Mouse (Mus musculus) liver, embryonic 14.5 days (tissue): ENCODE data around the gene Wnk2. TPM values are rescaled to one million over a fixed set of nuclear protein-coding genes. Genes with fewer than 3 reads are reported as not detected.

Experiments
- ATAC-seq: fragments of 200-750 bp; cut with Nextera tagmentation; 2 replicates; pipeline ENCODE4 v1.8.0; 2017; ENCODE audit warnings: moderate number of reproducible peaks, mild to moderate bottlenecking, moderate library complexity; ENCODE audit not compliant: insufficient read depth
- DNase-seq, 3 experiments: peaks; one replicate each; pipeline ENCODE4 v3.0.0-alpha.2; 2012 to 2013; ENCODE audit warnings: low read depth in 3 of 3, low spot score in 3 of 3
- H3K27ac ChIP-seq: fragments of 300-500 bp; sonication (generic); 2 replicates; pipeline ENCODE4 v1.5.1; 2014; ENCODE audit warnings: moderate library complexity, mild to moderate bottlenecking, control low read depth, inconsistent platforms
- H3K27me3 ChIP-seq: fragments of 300-500 bp; sonication (generic); 2 replicates; pipeline ENCODE4 v1.6.1; 2014; ENCODE audit warnings: mild to moderate bottlenecking, low read length, moderate library complexity; ENCODE audit not compliant: control insufficient read depth, insufficient read depth
- H3K36me3 ChIP-seq: fragments of 300-500 bp; sonication (generic); replicated peaks from 2 replicates; pipeline ENCODE4 v1.6.1; 2014; ENCODE audit warnings: low read depth; ENCODE audit not compliant: control insufficient read depth, insufficient read depth
- H3K4me1 ChIP-seq, 2 experiments: fragments of 200-500 bp in 1 of 2; fragments of 300-500 bp in 1 of 2; sonication (generic) in 1 of 2; replicated peaks; 2 replicates each; pipeline ENCODE4 v1.6.1; 2012 to 2014; ENCODE audit warnings: antibody characterized with exemption in 1 of 2, inconsistent platforms in 1 of 2, low read length in 1 of 2; ENCODE audit not compliant: control insufficient read depth in 2 of 2, insufficient read depth in 2 of 2
- H3K4me2 ChIP-seq: fragments of 300-500 bp; sonication (generic); 2 replicates; pipeline ENCODE4 v1.6.1; 2014; ENCODE audit warnings: low read depth, mild to moderate bottlenecking, control low read depth, moderate library complexity
- H3K4me3 ChIP-seq, 2 experiments: fragments of 200-500 bp in 1 of 2; fragments of 300-500 bp in 1 of 2; sonication (generic) in 1 of 2; 2 replicates each; pipeline ENCODE4 v1.5.1; 2012 to 2014; ENCODE audit warnings: low read depth in 2 of 2, low read length in 2 of 2, mild to moderate bottlenecking in 2 of 2, control low read depth in 1 of 2, inconsistent platforms in 1 of 2, moderate library complexity in 1 of 2; ENCODE audit not compliant: insufficient read depth in 1 of 2
- H3K9ac ChIP-seq: fragments of 300-500 bp; sonication (generic); replicated peaks from 2 replicates; pipeline ENCODE4 v1.6.1; 2014; ENCODE audit warnings: mild to moderate bottlenecking, control low read depth, moderate library complexity
- H3K9me3 ChIP-seq: fragments of 300-500 bp; sonication (generic); 2 replicates; pipeline ENCODE4 v1.6.1; 2016; ENCODE audit warnings: low read length, mixed read lengths; ENCODE audit not compliant: control insufficient read depth
- CTCF ChIP-seq: IDR thresholded peaks from 2 replicates; pipeline ENCODE4 v1.5.1; 2016; ENCODE audit warnings: antibody characterized with exemption, low read depth, control low read depth
- EP300 ChIP-seq: IDR thresholded peaks from 2 replicates; pipeline ENCODE4 v1.6.1; 2016; ENCODE audit warnings: antibody characterized with exemption, low read depth
- WGBS: fragments of 180-500 bp; shearing (Covaris S2); extraction: QIAGEN DNeasy Blood & Tissue Kit; methylation state at CpG from one replicate; pipeline ENCODE4 v1.1.7; 2014; ENCODE audit not compliant: insufficient replicate concordance; 5-methylcytosine and 5-hydroxymethylcytosine counted together
- polyA plus RNA-seq, 2 experiments: library from polyadenylated mRNA; depleted of rRNA in 1 of 2; stranded (reverse) in 1 of 2; unstranded in 1 of 2; fragments of >200 nt; fragmentation: Nextera tagmentation in 1 of 2; extraction: Ambion mirVana in 1 of 2; gene quantifications; 2 replicates each; pipeline versions ENCODE4 v1.2.1 to v1.2.3; 2012 to 2014

Wnk2 gene
- polyA plus RNA-seq, 2 experiments = 0.05 to 0.13 TPM

GRCm38 (mm10) chr13:49036928-49037574, 110.8 kb downstream of the Wnk2 start:
- TF ChIP-seq EP300 = no peak
- no peak for TF ChIP-seq CTCF
- no peak overlapping the region for H3K4me2 ChIP-seq
- no peak overlapping the region for H3K4me3 ChIP-seq
- H3K27ac ChIP-seq = no peak overlapping the region
- H3K9ac ChIP-seq = no peak overlapping the region
- DNase-seq (no peak), ATAC-seq (no peak)
- H3K4me1 ChIP-seq = no peaks in the 10 kb centered on the region
- H3K27me3 ChIP-seq = no peaks in the 10 kb centered on the region
- WGBS = 54% methylated on average over 7 of the region's 7 CpGs
- no peaks in the 10 kb centered on the region for H3K9me3 ChIP-seq
- H3K36me3 ChIP-seq = no peaks in the 10 kb centered on the region

- ATAC-seq = no peak
- H3K9me3 ChIP-seq = no peaks in the 10 kb centered on the region
Measured at GRCm38 (mm10) chr13:49036436-49036835, 111.4 kb downstream of the Wnk2 start.

GRCm38 (mm10) chr13:49031029-49031428, 116.8 kb downstream of the Wnk2 start:
- Histone ChIP-seq H3K9me3 (no peaks in the 10 kb centered on the region), H3K4me3 (no peak overlapping the region), H3K4me2 (no peak overlapping the region), H3K27ac (no peak overlapping the region), H3K27me3 (no peaks in the 10 kb centered on the region), H3K36me3 (no peaks in the 10 kb centered on the region), H3K4me1 (0 out of 4 replicates have a peak, but pooled peaks cover 0 to 2% of the 10 kb centered on the region in 2 experiments), H3K9ac (no peak overlapping the region)
- no peak for ATAC-seq
- TF ChIP-seq CTCF (no peak), EP300 (no peak)
- WGBS = 49% methylated on average over 2 of the region's 2 CpGs
- no peak for DNase-seq

More at GRCm38 (mm10) chr13:49036436-49036835, 111.4 kb downstream of the Wnk2 start:
- no peak overlapping the region for H3K9ac ChIP-seq
- H3K4me1 ChIP-seq = no peaks in the 10 kb centered on the region
- H3K4me3 ChIP-seq = no peak overlapping the region
- no peaks in the 10 kb centered on the region for H3K36me3 ChIP-seq
- 64% methylated on average over 4 of the region's 4 CpGs for WGBS
- no peaks in the 10 kb centered on the region for H3K27me3 ChIP-seq
- no peak overlapping the region for H3K4me2 ChIP-seq
- no peak for DNase-seq
- TF ChIP-seq CTCF (no peak), EP300 (no peak)
- no peak overlapping the region for H3K27ac ChIP-seq

- Histone ChIP-seq H3K27ac (no peak overlapping the region), H3K4me1 (peaks cover 3 to 13% of the 10 kb centered on the region in 2 experiments; a peak in 3 of 4 replicates), H3K9ac (no peak overlapping the region), H3K4me2 (no peak overlapping the region), H3K36me3 (no peaks in the 10 kb centered on the region), H3K9me3 (no peaks in the 10 kb centered on the region), H3K4me3 (no peak overlapping the region), H3K27me3 (no peaks in the 10 kb centered on the region)
- WGBS = 38% methylated on average over 8 of the region's 8 CpGs
- no peak for ATAC-seq
- DNase-seq = no peak
- TF ChIP-seq EP300 (no peak), CTCF (no peak)
Measured at GRCm38 (mm10) chr13:49028757-49029539, 118.9 kb downstream of the Wnk2 start.

GRCm38 (mm10) chr13:49027057-49027456, 120.8 kb downstream of the Wnk2 start:
- ATAC-seq = no peak
- H3K4me2 ChIP-seq = no peak overlapping the region
- DNase-seq = no peak
- no peak overlapping the region for H3K27ac ChIP-seq
- no peak overlapping the region for H3K9ac ChIP-seq
- H3K27me3 ChIP-seq = no peaks in the 10 kb centered on the region
- 69% methylated on average over 8 of the region's 8 CpGs for WGBS
- H3K9me3 ChIP-seq = no peaks in the 10 kb centered on the region
- H3K36me3 ChIP-seq = no peaks in the 10 kb centered on the region
- TF ChIP-seq EP300 (no peak), CTCF (no peak)
- H3K4me1 ChIP-seq = peaks cover 3 to 13% of the 10 kb centered on the region in 2 experiments; a peak in 3 of 4 replicates
- H3K4me3 ChIP-seq = no peak overlapping the region
